Mouse (Mus musculus) spleen, adult 2 months (tissue): Measurements from ENCODE around the gene Prkcb.

Experiments used
- CTCF ChIP-seq: fragments of 200-500 bp; IDR thresholded peaks from 2 replicates; pipeline ENCODE4 v1.5.1; 2011; ENCODE audit warnings: mild to moderate bottlenecking, inconsistent platforms; ENCODE audit not compliant: insufficient read depth, insufficient read length, insufficient replicate concordance; ENCODE audit errors: extremely low read depth
- POLR2A ChIP-seq: fragments of 200-500 bp; IDR thresholded peaks from 2 replicates; pipeline ENCODE4 v1.6.1; 2011; ENCODE audit warnings: low read depth, low read length, inconsistent platforms

DNA sequence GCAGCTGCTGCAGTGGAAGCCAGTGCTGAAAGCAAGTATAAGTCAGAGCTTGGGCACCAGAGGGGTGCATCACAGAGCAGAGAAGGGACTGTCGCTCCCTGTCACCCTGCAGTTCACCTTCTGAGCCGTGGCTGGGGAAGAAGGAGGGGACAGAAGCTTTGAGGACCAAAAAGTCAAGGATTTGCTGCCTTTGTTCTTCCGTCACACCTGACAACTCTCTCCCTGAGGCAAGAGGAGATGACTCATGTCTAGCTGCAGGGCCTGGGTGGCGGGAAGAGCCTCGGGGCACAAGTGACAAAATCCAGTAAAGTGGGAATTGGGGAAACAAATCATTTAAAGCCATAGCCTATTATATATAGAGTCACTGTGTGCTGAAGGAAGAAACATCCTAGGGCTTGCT is 209.9 kb downstream of the Prkcb start:
- TF ChIP-seq POLR2A (no peak), CTCF (no peak)
